Mouse (Mus musculus): ENCODE measurements at regions not wholly inside any gene's neighbourhood (a gene's known extent, or its start where the extent isn't known, plus 50 kb on each side); places are given as distances from the start of the nearest gene placed in this dataset.

GRCm38 (mm10) chr1:137927953-137928352, 247.6 kb downstream of the Ptprc start:
- TF ChIP-seq CTCF (IDR thresholded peaks at IDR 0.05; ENCODE audit: insufficient read depth, low read length), result no peak
- no peak for TF ChIP-seq POLR2A (IDR thresholded peaks at IDR 0.05; ENCODE audit: borderline replicate concordance, extremely low read depth, low read depth, low read length)

All from lung, adult 2 months (tissue).